Mouse (Mus musculus): ENCODE data around the gene Ccnd2. TPM values are rescaled to one million over a fixed set of nuclear protein-coding genes. Genes with fewer than 3 reads are reported as not detected.

Ccnd2 gene
- total and polyA plus RNA-seq, 3 experiments: 152 to 1,195 (median 656) TPM

- DNase-seq (ENCODE audit: low spot score) (no peak), ATAC-seq (ENCODE audit: extremely low read depth, insufficient number of reproducible peaks, low FRiP score, poor library complexity, severe bottlenecking) (peak; percentile 57)
- Histone ChIP-seq H3K27me3 (ENCODE audit: insufficient read depth, low read length) (no peaks in the 10 kb centered on the region), H3K9me3 (replicated peaks) (no peaks in the 10 kb centered on the region), H3K4me1 (ENCODE audit: insufficient read depth, low read depth, low read length) (no peaks in the 10 kb centered on the region), H3K4me3 (ENCODE audit: low read depth, low read length) (no peak overlapping the region), H3K36me3 (replicated peaks) (peaks cover 18% of the 10 kb centered on the region)
- TF ChIP-seq CTCF (IDR thresholded peaks at IDR 0.05; ENCODE audit: low read depth, low read length) (0 out of 2 replicates have a peak, but pooled peaks have one; percentile 5), POLR2AphosphoS5 (IDR thresholded peaks at IDR 0.05; ENCODE audit: insufficient replicate concordance, low read depth, low read length) (no peak), GATA1 (IDR thresholded peaks at IDR 0.05; ENCODE audit: borderline replicate concordance, low read length) (no peak), TAL1 (conservative IDR thresholded peaks at IDR 0.05; ENCODE audit: low read depth, low read length) (no peak)
Observed at GRCm38 (mm10) chr6:127094565-127094964, 57.4 kb downstream of the Ccnd2 start.

DNA sequence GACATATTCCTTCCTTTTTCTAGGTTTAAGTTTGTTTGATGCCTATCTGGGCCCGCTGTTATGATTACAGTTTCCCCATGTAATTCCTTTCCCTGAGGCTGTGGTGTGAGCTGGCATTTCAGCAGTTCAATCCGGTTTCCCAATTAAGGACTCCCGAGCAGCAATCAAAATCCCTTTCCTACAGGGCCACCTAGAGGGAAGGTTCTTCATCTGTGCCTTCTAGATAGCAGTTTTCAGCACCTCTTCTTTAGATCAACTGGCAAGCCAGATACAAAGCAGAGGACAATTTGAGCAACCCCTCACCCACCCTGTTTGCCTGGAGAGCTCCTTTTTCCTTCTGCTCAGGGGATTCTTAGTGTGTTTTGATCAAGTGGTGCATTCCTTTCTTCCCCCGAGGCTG is 65.3 kb downstream of the Ccnd2 start:
- no peak for TF ChIP-seq GATA2 (IDR thresholded peaks at IDR 0.05; ENCODE audit: borderline replicate concordance, low read depth, low read length)
- TF ChIP-seq GATA1 (IDR thresholded peaks at IDR 0.05; ENCODE audit: borderline replicate concordance, low read length): no peak
- no peak for TF ChIP-seq CTCF (IDR thresholded peaks at IDR 0.05; ENCODE audit: low read depth, low read length)
- TF ChIP-seq TAL1 (conservative IDR thresholded peaks at IDR 0.05; ENCODE audit: low read depth, low read length): no peak
- Histone ChIP-seq H3K36me3 (replicated peaks) (peaks cover 25% of the 10 kb centered on the region), H3K9me3 (replicated peaks) (no peaks in the 10 kb centered on the region), H3K4me3 (ENCODE audit: low read depth, low read length) (no peak overlapping the region), H3K4me1 (ENCODE audit: insufficient read depth, low read depth, low read length) (no peaks in the 10 kb centered on the region), H3K27me3 (ENCODE audit: insufficient read depth, low read length) (no peaks in the 10 kb centered on the region)
- ATAC-seq (ENCODE audit: extremely low read depth, insufficient number of reproducible peaks, low FRiP score, poor library complexity, severe bottlenecking) (no peak), DNase-seq (ENCODE audit: low spot score) (no peak)

DNA sequence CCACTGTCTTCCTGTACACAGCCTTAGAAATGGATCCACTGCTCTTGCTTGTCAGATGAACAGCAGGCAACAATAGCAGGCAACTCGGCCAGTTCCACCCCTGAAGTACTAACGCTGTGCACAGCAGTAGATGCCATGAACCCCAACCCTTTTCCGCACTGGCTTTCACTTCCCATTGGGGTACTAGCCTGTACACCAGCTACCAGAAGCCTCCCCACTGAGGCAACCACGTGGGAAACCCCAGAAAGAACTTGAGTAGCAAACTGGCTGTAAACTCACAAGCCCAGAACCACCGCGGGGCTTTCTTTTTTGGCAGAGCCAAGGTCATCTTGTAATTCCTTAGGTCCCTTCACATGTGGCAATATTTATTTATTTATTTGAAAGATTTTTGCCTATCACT is 70.2 kb downstream of the Ccnd2 start:
- no peaks in the 10 kb centered on the region for H3K4me1 ChIP-seq (ENCODE audit: insufficient read depth, low read depth, low read length)
- no peaks in the 10 kb centered on the region for H3K36me3 ChIP-seq (replicated peaks)
- DNase-seq (ENCODE audit: low spot score): no peak
- no peaks in the 10 kb centered on the region for H3K9me3 ChIP-seq (replicated peaks)
- no peak overlapping the region for H3K4me3 ChIP-seq (ENCODE audit: low read depth, low read length)
- no peak for TF ChIP-seq GATA2 (IDR thresholded peaks at IDR 0.05; ENCODE audit: borderline replicate concordance, low read depth, low read length)
- TF ChIP-seq POLR2AphosphoS5 (IDR thresholded peaks at IDR 0.05; ENCODE audit: insufficient replicate concordance, low read depth, low read length): no peak
- no peak for TF ChIP-seq TAL1 (conservative IDR thresholded peaks at IDR 0.05; ENCODE audit: low read depth, low read length)
- no peak for TF ChIP-seq CTCF (IDR thresholded peaks at IDR 0.05; ENCODE audit: low read depth, low read length)
- peaks cover 8% of the 10 kb centered on the region; the same call in 1 of the 2 replicates for H3K27me3 ChIP-seq (ENCODE audit: insufficient read depth, low read length)
- ATAC-seq (ENCODE audit: extremely low read depth, insufficient number of reproducible peaks, low FRiP score, poor library complexity, severe bottlenecking): no peak

- peaks cover 8% of the 10 kb centered on the region; the same call in 1 of the 2 replicates for H3K27me3 ChIP-seq (ENCODE audit: insufficient read depth, low read length)
- no peaks in the 10 kb centered on the region for H3K36me3 ChIP-seq (replicated peaks)
- H3K4me3 ChIP-seq (ENCODE audit: low read depth, low read length): no peak overlapping the region
- DNase-seq (ENCODE audit: low spot score) (no peak), ATAC-seq (ENCODE audit: extremely low read depth, insufficient number of reproducible peaks, low FRiP score, poor library complexity, severe bottlenecking) (no peak)
- H3K4me1 ChIP-seq (ENCODE audit: insufficient read depth, low read depth, low read length): no peaks in the 10 kb centered on the region
- H3K9me3 ChIP-seq (replicated peaks): no peaks in the 10 kb centered on the region
- TF ChIP-seq POLR2AphosphoS5 (IDR thresholded peaks at IDR 0.05; ENCODE audit: insufficient replicate concordance, low read depth, low read length): no peak
- TF ChIP-seq GATA1 (IDR thresholded peaks at IDR 0.05; ENCODE audit: borderline replicate concordance, low read length): no peak
- no peak for TF ChIP-seq CTCF (IDR thresholded peaks at IDR 0.05; ENCODE audit: low read depth, low read length)
- TF ChIP-seq GATA2 (IDR thresholded peaks at IDR 0.05; ENCODE audit: borderline replicate concordance, low read depth, low read length): no peak
- TF ChIP-seq TAL1 (conservative IDR thresholded peaks at IDR 0.05; ENCODE audit: low read depth, low read length): no peak
Observed at GRCm38 (mm10) chr6:127079867-127080731, 71.9 kb downstream of the Ccnd2 start.

Other genes with a start within 250 kb of the Ccnd2 start
- gene Dyrk4, start 230.4 kb downstream of the Ccnd2 start, total RNA-seq (2014; fragmentation: Nextera tagmentation): not detected in 2 replicates
- gene Dyrk4, start 230.4 kb downstream of the Ccnd2 start, total RNA-seq (2017): not detected in 2 replicates
- not detected in 2 replicates for gene Dyrk4, start 230.4 kb downstream of the Ccnd2 start, polyA plus RNA-seq (2012)
- 75.9 and 77.4 TPM in 2 replicates for gene Rad51ap1, start 212.6 kb downstream of the Ccnd2 start, total RNA-seq (2014; fragmentation: Nextera tagmentation)
- gene Rad51ap1, start 212.6 kb downstream of the Ccnd2 start, total RNA-seq (2017): 180 and 187 TPM in 2 replicates
- gene Rad51ap1, start 212.6 kb downstream of the Ccnd2 start, polyA plus RNA-seq (2012): 41.8 and 50.2 TPM in 2 replicates
- 27.3 and 36.3 TPM in 2 replicates for gene D6Wsu163e, start 212.2 kb downstream of the Ccnd2 start, total RNA-seq (2014; fragmentation: Nextera tagmentation)
- gene D6Wsu163e, start 212.2 kb downstream of the Ccnd2 start, total RNA-seq (2017): 61.2 and 65.9 TPM in 2 replicates
- gene D6Wsu163e, start 212.2 kb downstream of the Ccnd2 start, polyA plus RNA-seq (2012): 3.3 and 4.0 TPM in 2 replicates
- not detected in 2 replicates for gene Fgf6, start 136.6 kb downstream of the Ccnd2 start, total RNA-seq (2014; fragmentation: Nextera tagmentation)
- gene Fgf6, start 136.6 kb downstream of the Ccnd2 start, total RNA-seq (2017): 0.05 and 0.06 TPM in 2 replicates
- gene Fgf6, start 136.6 kb downstream of the Ccnd2 start, polyA plus RNA-seq (2012): not detected in 2 replicates
- not detected in 2 replicates for gene Fgf23, start 79.3 kb downstream of the Ccnd2 start, total RNA-seq (2014; fragmentation: Nextera tagmentation)
- 0.12 and 0.22 TPM in 2 replicates for gene Fgf23, start 79.3 kb downstream of the Ccnd2 start, total RNA-seq (2017)
- gene Fgf23, start 79.3 kb downstream of the Ccnd2 start, polyA plus RNA-seq (2012): not detected in 2 replicates
- gene Tigar, start 42.6 kb downstream of the Ccnd2 start, total RNA-seq (2014; fragmentation: Nextera tagmentation): 2.5 and 3.4 TPM in 2 replicates
- gene Tigar, start 42.6 kb downstream of the Ccnd2 start, total RNA-seq (2017): 4.0 and 4.7 TPM in 2 replicates
- gene Tigar, start 42.6 kb downstream of the Ccnd2 start, polyA plus RNA-seq (2012): 0.94 and 1.1 TPM in 2 replicates